Mouse (Mus musculus) frontal cortex, adult 2 months (tissue): ENCODE data around the gene Chd2. TPM values are rescaled to one million over a fixed set of nuclear protein-coding genes. Genes with fewer than 3 reads are reported as not detected.

Source experiments
- DNase-seq, 2 experiments: peaks; one replicate each; pipeline ENCODE4 v3.0.0; 2022; ENCODE audit warnings: low spot score in 1 of 2; ENCODE audit errors: extremely low spot score in 1 of 2
- polyA plus RNA-seq: library from polyadenylated mRNA; depleted of rRNA; stranded (reverse); fragments of >200 nt; gene quantifications from 2 replicates; pipeline ENCODE4 v1.2.3, GENCODE M21; 2012

Chd2 gene
- polyA plus RNA-seq, 1 experiment: 37.0 TPM

GRCm38 (mm10) chr7:73478157-73479058 is 63.2 kb downstream of the Chd2 start:
- DNase-seq: no peak

DNA sequence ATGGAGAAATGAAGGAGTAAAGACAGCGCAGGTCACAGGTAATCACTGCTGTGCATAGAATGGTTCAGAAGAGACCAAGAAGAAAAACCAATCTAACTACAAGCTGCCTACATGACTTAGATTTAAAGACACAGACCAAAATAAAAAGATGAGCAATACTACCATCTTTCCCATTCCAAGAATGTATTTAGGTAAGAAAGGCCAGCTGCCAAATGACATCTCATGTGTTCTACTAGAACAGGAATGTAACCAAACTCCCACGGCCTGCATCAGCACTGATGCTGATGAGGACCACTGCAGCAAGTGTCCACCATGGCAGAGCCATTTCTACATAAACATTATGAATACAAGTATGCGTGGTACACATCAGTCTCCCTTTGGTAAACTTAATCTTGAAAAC is 73.9 kb downstream of the Chd2 start:
- DNase-seq: peak in 1 of 2 experiments; percentile 53

- DNase-seq: no peak
Measured at GRCm38 (mm10) chr7:73463546-73463945, 78.1 kb downstream of the Chd2 start.

GRCm38 (mm10) chr7:73454113-73454512 is 87.5 kb downstream of the Chd2 start:
- DNase-seq: no peak

GRCm38 (mm10) chr7:73452187-73452808 is 89.3 kb downstream of the Chd2 start:
- no peak for DNase-seq

DNA sequence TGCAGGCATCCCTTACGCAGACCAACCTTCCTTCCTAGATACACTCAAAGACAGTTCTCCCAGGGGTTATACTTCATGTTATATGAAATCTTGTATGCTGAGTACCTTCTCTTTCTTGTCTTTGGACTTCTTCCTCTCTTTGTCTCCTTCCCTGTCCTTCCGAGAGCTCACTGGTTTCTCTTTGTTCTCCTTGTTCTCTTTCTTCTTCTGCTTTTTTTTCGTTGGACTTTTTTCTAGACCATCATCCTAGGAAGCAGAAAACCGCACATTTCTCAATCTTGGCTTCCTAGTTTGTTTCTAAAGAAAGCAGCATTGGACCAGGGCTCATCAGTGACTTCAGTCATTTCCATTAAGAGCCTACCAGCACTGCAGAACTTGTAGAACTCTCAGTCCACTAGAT is 90.0 kb downstream of the Chd2 start:
- DNase-seq: no peak

GRCm38 (mm10) chr7:73442246-73442645 is 99.4 kb downstream of the Chd2 start:
- no peak for DNase-seq

DNA sequence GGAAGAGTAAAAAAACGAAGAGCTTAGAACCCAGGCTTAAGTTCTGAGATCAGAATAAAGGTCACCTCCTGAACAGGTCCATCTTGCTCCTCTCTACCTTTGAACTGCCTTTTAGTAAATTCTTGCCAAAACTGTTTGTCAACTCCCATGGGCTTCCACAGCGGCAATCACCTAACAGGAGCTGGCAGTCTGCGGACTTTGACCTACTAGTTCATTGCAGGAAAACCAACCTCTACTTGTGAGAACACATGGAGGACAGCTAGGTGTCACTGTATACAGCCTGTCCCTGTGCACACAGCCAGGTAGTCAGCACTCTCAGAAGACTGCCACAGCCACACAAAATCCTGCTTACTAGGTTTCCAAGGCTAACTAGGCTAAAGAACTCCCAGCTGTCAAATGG is 99.8 kb downstream of the Chd2 start:
- DNase-seq: no peak

DNA sequence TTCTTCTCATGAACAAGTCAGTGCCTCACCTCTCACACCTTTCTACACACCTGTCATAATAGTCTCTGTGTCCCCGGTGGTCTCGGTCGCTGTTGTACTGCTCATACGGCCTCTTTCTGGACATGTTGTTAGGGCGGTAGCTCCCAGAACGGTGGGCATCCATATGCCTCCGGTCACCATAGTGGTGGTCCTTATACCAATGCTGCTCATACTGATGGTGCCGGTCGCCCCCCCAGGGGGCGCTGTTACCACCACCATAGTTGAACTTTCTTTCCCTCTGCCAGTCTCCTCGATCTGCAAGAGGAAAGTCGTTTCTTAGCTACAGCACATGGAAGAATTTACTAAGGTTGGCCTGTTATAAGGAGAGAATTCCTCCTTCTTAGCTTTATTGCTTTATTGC is 105.9 kb downstream of the Chd2 start:
- peak in 1 of 2 experiments; percentile 56 for DNase-seq

DNA sequence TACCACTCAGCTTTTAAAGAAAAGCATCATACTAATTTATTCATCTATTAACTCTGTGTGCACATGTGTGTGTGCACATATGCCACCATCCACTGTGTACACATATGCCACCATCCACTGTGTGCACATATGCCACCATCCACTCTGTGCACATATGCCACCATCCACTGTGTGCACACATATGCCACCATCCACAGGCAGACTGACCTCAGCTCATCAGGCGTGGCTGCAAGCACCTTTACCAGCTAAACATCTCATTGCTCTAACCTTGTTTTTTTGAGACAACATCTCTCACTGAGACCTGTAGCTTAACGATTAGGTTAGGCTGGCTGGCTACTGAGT is 107.3 kb downstream of the Chd2 start:
- DNase-seq: no peak

GRCm38 (mm10) chr7:73433637-73434335 is 107.8 kb downstream of the Chd2 start:
- DNase-seq: no peak

GRCm38 (mm10) chr7:73428525-73428924 is 113.1 kb downstream of the Chd2 start:
- DNase-seq: no peak

- DNase-seq: no peak
Measured at GRCm38 (mm10) chr7:73427794-73428193, 113.8 kb downstream of the Chd2 start.

DNA sequence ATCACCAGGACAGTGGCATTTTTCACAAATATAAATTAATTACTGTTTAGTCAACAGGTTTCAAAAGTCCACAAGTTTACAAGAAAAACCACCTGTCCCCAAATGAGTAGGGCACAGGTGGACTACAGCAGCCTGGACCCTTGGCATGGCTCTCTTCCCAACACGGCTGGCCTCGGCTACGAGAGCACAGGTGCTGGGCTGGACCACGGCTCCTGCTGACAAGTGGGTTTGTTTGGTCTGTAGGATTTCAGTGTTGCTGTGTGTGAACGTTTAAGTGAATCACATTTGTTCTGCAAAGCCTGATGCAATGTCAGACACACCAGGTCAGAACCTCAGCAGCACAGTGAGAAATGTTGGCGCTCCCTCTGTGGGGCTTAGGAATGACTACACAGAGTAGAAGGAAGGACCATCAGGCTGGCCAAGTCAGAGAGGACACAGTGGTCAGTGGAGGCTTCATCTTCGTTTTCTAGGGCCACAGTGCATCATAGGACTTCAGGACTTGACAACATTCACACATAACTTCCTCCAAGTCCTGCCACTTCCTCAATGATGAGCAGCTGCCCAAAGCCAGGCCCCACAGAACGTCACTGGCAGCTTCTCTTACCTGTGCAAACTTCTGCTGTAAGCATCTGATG is 114.8 kb downstream of the Chd2 start:
- DNase-seq: no peak

- no peak for DNase-seq
Measured at GRCm38 (mm10) chr7:73426235-73426634, 115.4 kb downstream of the Chd2 start.

DNA sequence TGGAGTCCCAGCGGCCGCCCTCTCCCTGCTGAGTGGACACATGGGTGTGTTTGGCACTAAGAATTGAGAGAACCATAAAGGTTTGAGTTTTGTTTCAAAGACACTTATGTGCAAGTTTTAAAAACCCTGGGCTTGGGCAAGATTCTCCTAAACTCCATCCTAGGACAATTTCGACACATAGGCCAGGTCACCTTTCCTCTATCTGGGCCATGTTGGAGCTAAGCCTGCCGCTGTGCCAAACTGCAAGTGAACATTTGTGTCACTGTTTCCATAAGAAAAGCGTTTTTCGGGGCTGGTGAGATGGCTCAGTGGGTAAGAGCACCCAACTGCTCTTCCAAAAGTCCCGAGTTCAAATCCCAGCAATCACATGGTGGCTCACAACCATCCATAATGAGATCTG is 116.2 kb downstream of the Chd2 start:
- DNase-seq: no peak

- DNase-seq: no peak
Measured at GRCm38 (mm10) chr7:73424705-73425104, 116.9 kb downstream of the Chd2 start.

DNA sequence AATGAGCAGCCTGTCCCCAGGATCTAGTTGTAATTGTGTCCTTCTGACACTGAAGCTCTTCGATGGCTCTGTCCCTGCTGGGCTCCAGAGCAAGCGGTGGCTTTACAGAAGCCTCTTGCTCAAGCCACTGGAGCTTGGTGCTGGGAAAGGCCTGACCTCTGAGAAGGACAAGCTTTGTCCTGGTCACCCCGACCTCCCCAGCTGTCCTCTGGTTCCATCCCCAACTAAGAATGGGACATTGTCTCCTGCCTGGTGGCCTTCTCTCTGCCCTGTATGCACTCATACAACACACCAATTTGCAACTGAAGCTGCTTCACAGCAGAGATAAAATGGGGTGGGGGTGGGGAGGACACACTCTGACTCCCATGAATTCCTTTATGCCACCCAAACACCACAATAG is 117.4 kb downstream of the Chd2 start:
- no peak for DNase-seq

GRCm38 (mm10) chr7:73423236-73423635 is 118.4 kb downstream of the Chd2 start:
- DNase-seq: peak; percentile 53 to 78

DNA sequence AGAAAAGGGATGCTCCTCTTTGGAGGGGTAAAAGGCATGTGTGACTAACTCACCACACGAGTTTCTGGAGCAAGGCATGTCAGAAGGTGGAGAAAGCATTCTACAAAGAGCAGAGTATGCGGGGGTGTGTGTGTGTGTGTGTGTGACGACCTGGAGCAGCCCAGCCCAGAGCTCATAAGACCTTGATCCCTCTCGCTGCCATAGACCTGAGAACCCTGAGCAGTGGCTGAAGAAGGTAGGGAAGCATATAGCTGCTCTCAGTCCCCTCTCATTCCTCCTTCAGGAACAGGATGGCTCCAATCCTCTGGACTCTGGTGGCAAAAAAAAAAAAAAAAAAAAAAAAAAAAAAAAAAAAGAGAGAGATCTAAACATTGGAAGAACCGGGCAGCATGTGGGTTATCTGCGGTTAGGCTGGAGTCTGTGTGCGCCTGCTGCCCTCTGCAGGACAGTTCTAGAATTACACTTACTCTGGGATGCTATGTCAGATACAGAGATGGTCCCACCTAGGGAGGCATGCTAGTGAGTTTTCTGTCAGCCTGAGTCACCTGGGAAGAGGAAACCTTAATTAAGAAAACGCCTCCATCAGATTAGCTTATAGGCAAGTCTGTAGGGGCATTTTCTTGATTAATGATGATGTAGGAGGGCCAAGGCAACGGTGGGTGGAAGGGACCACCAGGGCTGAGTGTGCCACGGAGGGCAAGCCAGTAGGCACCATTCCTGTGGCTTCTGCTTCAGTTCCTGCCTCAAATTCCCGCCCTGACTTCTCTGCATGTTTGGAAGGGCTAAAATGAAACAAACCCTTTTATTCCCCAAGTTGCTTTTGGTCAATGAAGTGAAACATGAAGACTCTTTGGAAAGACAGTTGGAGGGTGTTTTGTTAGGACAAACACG is 119.2 kb downstream of the Chd2 start:
- DNase-seq: peak; percentile 84 to 94
